Mouse (Mus musculus) megakaryocyte, embryonic 14.5 days (primary cell): ENCODE results near the gene Rps19bp1. TPM values are rescaled to one million over a fixed set of nuclear protein-coding genes. Genes with fewer than 3 reads are reported as not detected.

Experiments used
- H3K27me3 ChIP-seq: replicated peaks from 2 replicates; pipeline ENCODE3; 2012; ENCODE audit warnings: inconsistent platforms
- H3K36me3 ChIP-seq: replicated peaks from 2 replicates; pipeline ENCODE3; 2012; ENCODE audit warnings: low read length, inconsistent platforms, mixed read lengths
- H3K4me1 ChIP-seq: 2 replicates; pipeline ENCODE4 v1.6.1; 2012; ENCODE audit warnings: inconsistent platforms
- H3K4me3 ChIP-seq: replicated peaks from 2 replicates; pipeline ENCODE3; 2012; ENCODE audit warnings: moderate library complexity, mild to moderate bottlenecking, inconsistent platforms
- H3K9me3 ChIP-seq: 2 replicates; pipeline ENCODE4 v1.6.1; 2012; ENCODE audit warnings: inconsistent platforms
- FLI1 ChIP-seq: IDR thresholded peaks from 2 replicates; pipeline ENCODE4 v1.6.1; 2012; ENCODE audit warnings: low read length, inconsistent platforms, mixed read lengths
- GATA1 ChIP-seq: IDR thresholded peaks from 3 replicates; pipeline ENCODE4 v1.6.1; 2012; ENCODE audit warnings: mixed read lengths, low read length, inconsistent platforms, borderline replicate concordance
- polyA plus RNA-seq: library from polyadenylated mRNA; stranded (reverse); fragments of >175 nt; gene quantifications from 2 replicates; pipeline ENCODE4 v1.2.3, GENCODE M21; 2012; ENCODE audit warnings: low replicate concordance; ENCODE audit not compliant: insufficient read depth

Rps19bp1 gene
- polyA plus RNA-seq, 1 experiment, result 57.2 TPM

- no peaks in the 10 kb centered on the region for H3K9me3 ChIP-seq
- peaks cover 81% of the 10 kb centered on the region for H3K4me1 ChIP-seq
- H3K36me3 ChIP-seq, result peaks cover 77% of the 10 kb centered on the region
- TF ChIP-seq FLI1 (no peak), GATA1 (no peak)
- H3K27me3 ChIP-seq, result no peaks in the 10 kb centered on the region
- H3K4me3 ChIP-seq, result peak overlapping the region; percentile 99
These were observed 6.4 kb downstream of the Rps19bp1 start for GRCm38 (mm10) chr15:80257602-80258239.

GRCm38 (mm10) chr15:80256656-80257601, 7.2 kb downstream of the Rps19bp1 start:
- peaks cover 74% of the 10 kb centered on the region for H3K36me3 ChIP-seq

DNA sequence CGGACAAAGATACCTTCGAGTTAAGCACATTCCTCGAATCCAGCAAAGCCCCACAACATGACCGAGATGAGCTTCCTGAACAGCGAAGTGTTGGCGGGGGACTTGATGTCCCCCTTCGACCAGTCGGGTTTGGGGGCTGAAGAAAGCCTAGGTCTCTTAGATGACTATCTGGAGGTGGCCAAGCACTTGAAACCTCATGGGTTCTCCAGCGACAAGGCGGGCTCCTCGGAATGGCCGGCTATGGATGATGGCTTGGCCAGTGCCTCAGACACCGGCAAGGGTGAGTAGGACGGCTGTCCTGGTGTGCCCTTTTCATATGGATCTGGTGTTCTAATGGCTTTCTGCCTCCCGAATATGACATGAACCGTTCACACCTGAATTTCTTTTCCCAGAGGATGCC, 7.9 kb downstream of the Rps19bp1 start:
- no peaks in the 10 kb centered on the region for H3K27me3 ChIP-seq
- H3K9me3 ChIP-seq, result no peaks in the 10 kb centered on the region
- TF ChIP-seq GATA1, result no peak
- no peak for TF ChIP-seq FLI1
- H3K4me3 ChIP-seq, result peak overlapping the region; percentile 99
- peaks cover 80% of the 10 kb centered on the region for H3K4me1 ChIP-seq
- H3K36me3 ChIP-seq, result peaks cover 76% of the 10 kb centered on the region

More at GRCm38 (mm10) chr15:80256656-80257601, 7.2 kb downstream of the Rps19bp1 start:
- Histone ChIP-seq H3K27me3 (no peaks in the 10 kb centered on the region), H3K4me1 (peaks cover 78% of the 10 kb centered on the region), H3K9me3 (no peaks in the 10 kb centered on the region), H3K4me3 (peak overlapping the region; percentile 99)
- TF ChIP-seq GATA1 (no peak), FLI1 (no peak)

GRCm38 (mm10) chr15:80255646-80256121, 8.4 kb downstream of the Rps19bp1 start:
- H3K4me1 ChIP-seq, result peaks cover 80% of the 10 kb centered on the region
- TF ChIP-seq GATA1 (no peak), FLI1 (no peak)
- no peaks in the 10 kb centered on the region for H3K27me3 ChIP-seq

GRCm38 (mm10) chr15:80254847-80255645, 9.1 kb downstream of the Rps19bp1 start, which contains the start of gene Atf4:
Gene Atf4, plus strand, starts transcription at chr15:80255184.
- H3K27me3 ChIP-seq, result no peaks in the 10 kb centered on the region
- no peaks in the 10 kb centered on the region for H3K9me3 ChIP-seq
- peaks cover 80% of the 10 kb centered on the region for H3K4me1 ChIP-seq
- TF ChIP-seq FLI1, result 0 out of 2 replicates have a peak, but pooled peaks have one; percentile 22
- no peak for TF ChIP-seq GATA1
- H3K36me3 ChIP-seq, result peaks cover 76% of the 10 kb centered on the region
- H3K4me3 ChIP-seq, result peak within 1 kb of the TSS; percentile 99

More at GRCm38 (mm10) chr15:80255646-80256121, 8.4 kb downstream of the Rps19bp1 start:
- H3K9me3 ChIP-seq, result no peaks in the 10 kb centered on the region
- H3K36me3 ChIP-seq, result peaks cover 76% of the 10 kb centered on the region
- H3K4me3 ChIP-seq, result peak overlapping the region; percentile 99

DNA sequence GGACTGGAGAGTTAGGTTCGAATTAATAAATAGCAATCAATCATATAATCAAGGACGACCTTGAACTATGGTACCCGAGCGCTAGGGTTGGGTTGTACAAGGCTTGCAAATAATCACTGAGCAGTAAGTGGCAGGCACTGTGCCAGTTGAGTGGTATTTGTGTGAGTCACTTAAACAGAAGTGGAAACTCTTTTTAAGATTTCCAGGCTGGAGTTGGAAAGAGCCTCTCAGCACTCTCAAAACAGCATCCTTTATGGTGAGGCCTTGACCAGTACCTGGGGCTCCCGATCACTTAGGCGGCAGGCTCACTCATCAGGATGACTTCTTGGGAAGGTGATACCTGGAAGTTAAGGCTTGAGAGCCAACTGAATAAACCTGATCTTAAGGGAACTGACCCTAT, 9.9 kb downstream of the Rps19bp1 start:
- no peaks in the 10 kb centered on the region for H3K9me3 ChIP-seq
- peak overlapping the region; percentile 99 for H3K4me3 ChIP-seq
- no peak for TF ChIP-seq FLI1
- TF ChIP-seq GATA1, result no peak
- peaks cover 80% of the 10 kb centered on the region for H3K4me1 ChIP-seq
- peaks cover 76% of the 10 kb centered on the region for H3K36me3 ChIP-seq
- H3K27me3 ChIP-seq, result no peaks in the 10 kb centered on the region

DNA sequence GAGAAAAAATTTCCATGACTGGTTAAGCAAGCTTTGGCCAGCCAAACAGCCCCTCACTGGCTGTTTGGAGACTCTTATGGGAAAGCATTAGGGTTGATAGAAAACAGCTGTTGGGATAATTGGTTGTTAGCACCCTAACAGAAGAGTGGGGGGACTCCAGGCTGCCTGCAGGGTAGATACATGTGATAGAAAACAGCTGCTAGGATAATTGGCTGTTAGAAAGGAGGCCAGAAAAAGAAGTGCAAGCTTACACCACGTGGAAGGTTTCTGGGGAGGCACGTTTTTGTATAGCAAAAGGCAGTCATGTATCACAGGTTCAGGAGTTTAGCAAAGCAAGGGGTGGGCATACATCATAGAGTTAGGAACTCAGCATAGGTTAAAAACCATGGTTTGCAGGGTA, 10.6 kb downstream of the Rps19bp1 start:
- no peaks in the 10 kb centered on the region for H3K9me3 ChIP-seq
- no peaks in the 10 kb centered on the region for H3K27me3 ChIP-seq
- H3K4me3 ChIP-seq, result no peak overlapping the region
- no peak for TF ChIP-seq GATA1
- no peak for TF ChIP-seq FLI1
- peaks cover 83% of the 10 kb centered on the region for H3K4me1 ChIP-seq
- peaks cover 76% of the 10 kb centered on the region for H3K36me3 ChIP-seq

DNA sequence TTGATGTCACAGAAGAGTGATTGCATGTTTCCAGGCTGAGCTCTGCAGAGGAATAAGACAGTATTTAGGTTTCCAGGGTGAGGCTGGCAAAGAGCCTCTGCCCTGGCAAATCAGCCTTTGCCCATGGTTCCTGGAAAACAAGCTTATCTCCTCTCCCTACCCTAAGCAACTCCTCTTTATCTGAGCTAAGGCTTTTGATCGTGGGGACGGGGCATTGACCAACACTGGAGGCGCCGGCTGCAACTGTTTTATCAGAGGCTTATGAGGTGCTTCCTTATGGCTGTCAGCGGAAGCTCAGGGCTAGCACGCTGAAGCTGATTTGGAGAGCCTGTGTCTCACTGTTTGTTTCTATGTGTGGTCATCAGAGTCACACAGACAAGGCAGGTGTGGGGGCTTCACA, 13.5 kb downstream of the Rps19bp1 start:
- H3K36me3 ChIP-seq, result peaks cover 79% of the 10 kb centered on the region
- H3K9me3 ChIP-seq, result no peaks in the 10 kb centered on the region
- H3K27me3 ChIP-seq, result no peaks in the 10 kb centered on the region
- peaks cover 74% of the 10 kb centered on the region for H3K4me1 ChIP-seq
- peak overlapping the region; percentile 73 for H3K4me3 ChIP-seq
- TF ChIP-seq GATA1 (no peak), FLI1 (no peak)

- H3K4me3 ChIP-seq, result peak overlapping the region; percentile 65
- TF ChIP-seq GATA1 (no peak), FLI1 (no peak)
- H3K27me3 ChIP-seq, result no peaks in the 10 kb centered on the region
- H3K36me3 ChIP-seq, result peaks cover 86% of the 10 kb centered on the region
- no peaks in the 10 kb centered on the region for H3K9me3 ChIP-seq
- peaks cover 73% of the 10 kb centered on the region for H3K4me1 ChIP-seq
These were observed 14.4 kb downstream of the Rps19bp1 start for GRCm38 (mm10) chr15:80249672-80250071.
